Mouse (Mus musculus): Measurements from ENCODE around the gene Arhgef19.

DNA sequence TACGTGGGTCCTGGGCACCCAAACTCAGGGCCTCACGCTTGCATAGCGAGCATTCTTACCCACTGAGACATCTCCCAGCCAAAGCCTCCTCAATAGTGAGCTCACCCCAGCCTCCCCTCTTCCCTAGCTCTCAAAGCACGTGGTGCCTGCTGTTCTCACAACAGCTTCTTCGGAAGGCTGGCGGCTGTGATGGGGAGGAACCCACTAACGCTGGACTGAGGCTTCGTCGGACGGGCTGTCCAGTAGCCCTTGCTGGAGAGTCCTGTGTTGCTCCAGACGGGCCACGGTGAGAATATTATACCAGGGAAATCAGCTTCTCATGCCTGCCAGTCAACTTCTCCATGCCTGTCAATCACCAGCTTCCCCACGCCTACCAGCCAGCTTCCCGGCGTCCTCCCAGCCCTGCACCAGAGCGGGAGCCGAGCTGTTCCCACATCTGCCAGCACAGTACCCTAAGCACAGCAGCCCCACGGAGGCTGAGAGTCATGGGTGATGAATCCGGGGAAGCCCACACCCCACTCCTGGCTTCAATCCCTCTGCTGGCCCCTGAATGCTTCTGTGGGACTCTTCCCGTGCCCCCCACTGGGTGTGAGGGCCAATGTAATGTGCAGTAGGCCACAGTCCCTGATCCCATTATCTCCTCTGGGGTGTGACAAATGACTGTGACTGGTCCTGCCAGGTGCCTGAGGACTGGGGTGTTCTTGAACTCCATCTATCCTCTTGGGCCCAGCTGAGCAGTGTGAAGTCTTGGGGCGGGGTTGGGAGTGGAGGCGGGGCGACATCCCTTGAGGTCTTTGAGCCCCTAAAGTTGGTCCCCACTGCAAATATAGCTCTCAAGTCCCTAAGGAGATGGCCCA lies 35.4 kb downstream of the Arhgef19 start:
- TF ChIP-seq JUND (IDR thresholded peaks at IDR 0.05; ENCODE audit: low read depth, low read length) (no peak), ZC3H11A (IDR thresholded peaks at IDR 0.05; ENCODE audit: low read depth, low read length) (no peak), CHD1 (IDR thresholded peaks at IDR 0.05; ENCODE audit: low read depth, low read length) (no peak), HCFC1 (IDR thresholded peaks at IDR 0.05; ENCODE audit: low read depth, low read length) (no peak), CTCF (IDR thresholded peaks at IDR 0.05 in 2 of 3, conservative IDR thresholded peaks at IDR 0.05 in 1 of 3; ENCODE audit: control insufficient read depth in 1 of 3, insufficient read depth in 1 of 3, low read depth in 2 of 3, low read length in 3 of 3, poor library complexity in 1 of 3, severe bottlenecking in 1 of 3) (no peak), POLR2A (IDR thresholded peaks at IDR 0.05; ENCODE audit: control insufficient read depth in 1 of 2, insufficient read depth in 1 of 2, low read depth in 1 of 2, low read length in 2 of 2, poor library complexity in 1 of 2) (no peak), MEF2A (IDR thresholded peaks at IDR 0.05; ENCODE audit: extremely low read depth, insufficient replicate concordance, low read depth, low read length, poor library complexity, severe bottlenecking) (no peak), SMC3 (IDR thresholded peaks at IDR 0.05; ENCODE audit: low read depth, low read length) (no peak), MYB (IDR thresholded peaks at IDR 0.05; ENCODE audit: low read depth, low read length) (no peak), MAZ (IDR thresholded peaks at IDR 0.05; ENCODE audit: low read depth, low read length) (no peak)
